Mouse (Mus musculus) megakaryocyte, embryonic 14.5 days (primary cell): ENCODE results near the gene Krtap2-4. TPM values are rescaled to one million over a fixed set of nuclear protein-coding genes. Genes with fewer than 3 reads are reported as not detected.
A peak's percentile ranks its signal among the peaks of the same experiment; 100 is the strongest.

Experiments
- H3K27me3 ChIP-seq: replicated peaks from 2 replicates; pipeline ENCODE3; 2012; ENCODE audit warnings: inconsistent platforms
- H3K36me3 ChIP-seq: replicated peaks from 2 replicates; pipeline ENCODE3; 2012; ENCODE audit warnings: low read length, inconsistent platforms, mixed read lengths
- H3K4me1 ChIP-seq: 2 replicates; pipeline ENCODE4 v1.6.1; 2012; ENCODE audit warnings: inconsistent platforms
- H3K4me3 ChIP-seq: replicated peaks from 2 replicates; pipeline ENCODE3; 2012; ENCODE audit warnings: moderate library complexity, mild to moderate bottlenecking, inconsistent platforms
- H3K9me3 ChIP-seq: 2 replicates; pipeline ENCODE4 v1.6.1; 2012; ENCODE audit warnings: inconsistent platforms
- FLI1 ChIP-seq: IDR thresholded peaks from 2 replicates; pipeline ENCODE4 v1.6.1; 2012; ENCODE audit warnings: low read length, inconsistent platforms, mixed read lengths
- GATA1 ChIP-seq: IDR thresholded peaks from 3 replicates; pipeline ENCODE4 v1.6.1; 2012; ENCODE audit warnings: mixed read lengths, low read length, inconsistent platforms, borderline replicate concordance
- polyA plus RNA-seq: library from polyadenylated mRNA; stranded (reverse); fragments of >175 nt; gene quantifications from 2 replicates; pipeline ENCODE4 v1.2.3, GENCODE M21; 2012; ENCODE audit warnings: low replicate concordance; ENCODE audit not compliant: insufficient read depth

Krtap2-4 gene
- polyA plus RNA-seq, 1 experiment, result not detected

GRCm38 (mm10) chr11:99583245-99583704, 31.4 kb downstream of the Krtap2-4 start, which contains the start of gene Krtap1-4:
Gene Krtap1-4, minus strand, starts transcription at chr11:99583654.
- TF ChIP-seq FLI1, result no peak
- TF ChIP-seq GATA1, result no peak
- Histone ChIP-seq H3K4me3 (no peak within 1 kb of the TSS), H3K9me3 (no peaks in the 10 kb centered on the region), H3K27me3 (no peaks in the 10 kb centered on the region), H3K4me1 (no peaks in the 10 kb centered on the region), H3K36me3 (no peaks in the 10 kb centered on the region)

- H3K36me3 ChIP-seq, result no peaks in the 10 kb centered on the region
- no peaks in the 10 kb centered on the region for H3K9me3 ChIP-seq
- H3K4me3 ChIP-seq, result no peak overlapping the region
- H3K27me3 ChIP-seq, result no peaks in the 10 kb centered on the region
- no peaks in the 10 kb centered on the region for H3K4me1 ChIP-seq
- TF ChIP-seq GATA1 (no peak), FLI1 (no peak)
Measured at GRCm38 (mm10) chr11:99581564-99581963, 33.1 kb downstream of the Krtap2-4 start.

GRCm38 (mm10) chr11:99581051-99581450, 33.6 kb downstream of the Krtap2-4 start:
- no peaks in the 10 kb centered on the region for H3K9me3 ChIP-seq

GRCm38 (mm10) chr11:99580636-99581035, 34.0 kb downstream of the Krtap2-4 start, which contains the start of gene Krtap1-5:
Gene Krtap1-5, minus strand, starts transcription at chr11:99581016.
- no peaks in the 10 kb centered on the region for H3K9me3 ChIP-seq
- H3K4me3 ChIP-seq, result no peak within 1 kb of the TSS
- no peaks in the 10 kb centered on the region for H3K4me1 ChIP-seq
- no peak for TF ChIP-seq GATA1
- TF ChIP-seq FLI1, result no peak
- H3K36me3 ChIP-seq, result no peaks in the 10 kb centered on the region
- H3K27me3 ChIP-seq, result no peaks in the 10 kb centered on the region

More at GRCm38 (mm10) chr11:99581051-99581450, 33.6 kb downstream of the Krtap2-4 start:
- no peak overlapping the region for H3K4me3 ChIP-seq
- no peaks in the 10 kb centered on the region for H3K27me3 ChIP-seq
- no peaks in the 10 kb centered on the region for H3K36me3 ChIP-seq
- H3K4me1 ChIP-seq, result no peaks in the 10 kb centered on the region
- TF ChIP-seq GATA1 (no peak), FLI1 (no peak)

DNA sequence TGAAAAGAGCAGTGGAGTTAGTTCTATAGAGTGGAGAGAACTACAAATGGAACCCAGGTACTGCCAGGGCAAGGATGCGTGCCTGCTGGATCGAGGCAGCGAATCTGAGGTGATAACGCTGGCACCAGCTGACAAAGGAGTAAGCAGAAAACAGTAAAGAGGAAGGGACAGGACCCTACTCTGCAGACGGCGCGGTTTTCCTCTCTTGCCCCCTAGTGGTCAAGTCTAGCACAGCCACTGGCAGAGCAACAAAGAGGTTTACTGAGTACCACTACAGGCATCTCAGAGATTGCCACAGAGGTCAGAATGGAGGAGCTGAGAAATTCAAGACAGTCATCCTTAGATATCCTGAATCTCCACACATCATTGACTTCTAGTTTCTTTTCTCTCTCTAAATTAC, 40.5 kb downstream of the Krtap2-4 start:
- H3K9me3 ChIP-seq, result no peaks in the 10 kb centered on the region
- H3K27me3 ChIP-seq, result peaks cover 2% of the 10 kb centered on the region

GRCm38 (mm10) chr11:99573164-99573563, 41.5 kb downstream of the Krtap2-4 start:
- no peak for TF ChIP-seq GATA1
- TF ChIP-seq FLI1, result no peak
- Histone ChIP-seq H3K9me3 (no peaks in the 10 kb centered on the region), H3K4me3 (no peak overlapping the region), H3K27me3 (peaks cover 2% of the 10 kb centered on the region), H3K4me1 (peaks cover 3% of the 10 kb centered on the region; the same call in 1 of the 2 replicates), H3K36me3 (no peaks in the 10 kb centered on the region)

More for the DNA sequence above, 40.5 kb downstream of the Krtap2-4 start:
- Histone ChIP-seq H3K36me3 (no peaks in the 10 kb centered on the region), H3K4me3 (peak overlapping the region; percentile 62), H3K4me1 (peaks cover 3% of the 10 kb centered on the region; the same call in 1 of the 2 replicates)
- TF ChIP-seq FLI1, result no peak
- TF ChIP-seq GATA1, result no peak

GRCm38 (mm10) chr11:99566530-99566929, 48.1 kb downstream of the Krtap2-4 start, which contains the start of gene Krtap3-1:
Gene Krtap3-1, minus strand, starts transcription at chr11:99566630.
- Histone ChIP-seq H3K4me3 (no peak within 1 kb of the TSS), H3K9me3 (no peaks in the 10 kb centered on the region), H3K36me3 (no peaks in the 10 kb centered on the region), H3K27me3 (no peaks in the 10 kb centered on the region), H3K4me1 (no peaks in the 10 kb centered on the region)
- no peak for TF ChIP-seq GATA1
- TF ChIP-seq FLI1, result no peak

Other genes with a start within 250 kb of the Krtap2-4 start
- not detected in 2 replicates for gene Krt28, start 239.9 kb downstream of the Krtap2-4 start, polyA plus RNA-seq
- 6.6 TPM in 1 of 2 replicates, not detected in the other for gene Krt10, start 225.5 kb downstream of the Krtap2-4 start, polyA plus RNA-seq
- gene Krt12, start 192.6 kb downstream of the Krtap2-4 start, polyA plus RNA-seq, result not detected in 2 replicates
- not detected in 2 replicates for gene Krt20, start 176.7 kb downstream of the Krtap2-4 start, polyA plus RNA-seq
- gene Krt23, start 121.7 kb downstream of the Krtap2-4 start, polyA plus RNA-seq, result not detected in 2 replicates
- not detected in 2 replicates for gene Krt39, start 93.5 kb downstream of the Krtap2-4 start, polyA plus RNA-seq
- gene Krt40, start 71.7 kb downstream of the Krtap2-4 start, polyA plus RNA-seq, result not detected in 2 replicates
- not detected in 2 replicates for gene Krtap3-3, start 64.0 kb downstream of the Krtap2-4 start, polyA plus RNA-seq
- gene Krtap3-2, start 58.0 kb downstream of the Krtap2-4 start, polyA plus RNA-seq, result not detected in 2 replicates
- not detected in 2 replicates for gene Gm11939, start 55.4 kb downstream of the Krtap2-4 start, polyA plus RNA-seq
- not detected in 2 replicates for gene Krtap3-1, start 48.2 kb downstream of the Krtap2-4 start, polyA plus RNA-seq
- not detected in 2 replicates for gene Krtap1-5, start 33.8 kb downstream of the Krtap2-4 start, polyA plus RNA-seq
- gene Krtap1-4, start 31.2 kb downstream of the Krtap2-4 start, polyA plus RNA-seq, result not detected in 2 replicates
- not detected in 2 replicates for gene Krtap1-3, start 23.5 kb downstream of the Krtap2-4 start, polyA plus RNA-seq
- gene Krtap9-3, start 16.7 kb downstream of the Krtap2-4 start, polyA plus RNA-seq, result not detected in 2 replicates
- not detected in 2 replicates for gene Gm11938, start 11.5 kb downstream of the Krtap2-4 start, polyA plus RNA-seq
- gene Gm11937, start 4.7 kb downstream of the Krtap2-4 start, polyA plus RNA-seq, result not detected in 2 replicates
- not detected in 2 replicates for gene Gm11562, start 5.6 kb upstream of the Krtap2-4 start, polyA plus RNA-seq
- gene Krtap4-1, start 13.4 kb upstream of the Krtap2-4 start, polyA plus RNA-seq, result not detected in 2 replicates
- not detected in 2 replicates for gene Krtap4-2, start 20.2 kb upstream of the Krtap2-4 start, polyA plus RNA-seq
- not detected in 2 replicates for gene Krtap4-7, start 29.2 kb upstream of the Krtap2-4 start, polyA plus RNA-seq
- not detected in 2 replicates for gene Gm11555, start 35.4 kb upstream of the Krtap2-4 start, polyA plus RNA-seq
- not detected in 2 replicates for gene Gm11563, start 44.1 kb upstream of the Krtap2-4 start, polyA plus RNA-seq
- gene Krtap4-6, start 51.1 kb upstream of the Krtap2-4 start, polyA plus RNA-seq, result not detected in 2 replicates
- not detected in 2 replicates for gene Gm14190, start 75.9 kb upstream of the Krtap2-4 start, polyA plus RNA-seq
- gene Gm14180, start 119.4 kb upstream of the Krtap2-4 start, polyA plus RNA-seq, result not detected in 2 replicates
- gene Gm11595, start 158.1 kb upstream of the Krtap2-4 start, polyA plus RNA-seq, result not detected in 2 replicates
- gene Krtap4-8, start 165.9 kb upstream of the Krtap2-4 start, polyA plus RNA-seq, result not detected in 2 replicates
- not detected in 2 replicates for gene Krtap4-9, start 170.4 kb upstream of the Krtap2-4 start, polyA plus RNA-seq
- gene Gm11596, start 178.6 kb upstream of the Krtap2-4 start, polyA plus RNA-seq, result not detected in 2 replicates
- not detected in 2 replicates for gene Gm11569, start 184.1 kb upstream of the Krtap2-4 start, polyA plus RNA-seq
- not detected in 2 replicates for gene Gm11554, start 189.6 kb upstream of the Krtap2-4 start, polyA plus RNA-seq
- not detected in 2 replicates for gene Krtap4-13, start 195.0 kb upstream of the Krtap2-4 start, polyA plus RNA-seq
- gene Gm11564, start 200.8 kb upstream of the Krtap2-4 start, polyA plus RNA-seq, result not detected in 2 replicates
- gene 2300003K06Rik, start 223.2 kb upstream of the Krtap2-4 start, polyA plus RNA-seq, result not detected in 2 replicates
- not detected in 2 replicates for gene Krtap4-16, start 236.8 kb upstream of the Krtap2-4 start, polyA plus RNA-seq
- not detected in 2 replicates for gene Gm11568, start 243.1 kb upstream of the Krtap2-4 start, polyA plus RNA-seq
- not detected in 2 replicates for gene Gm11559, start 249.6 kb upstream of the Krtap2-4 start, polyA plus RNA-seq